Mouse (Mus musculus): ENCODE measurements around the gene Epc2. TPM values are rescaled to one million over a fixed set of nuclear protein-coding genes. Genes with fewer than 3 reads are reported as not detected.
A peak's percentile ranks its signal among the peaks of the same experiment; 100 is the strongest.

The Epc2 gene
- total and polyA plus RNA-seq, 2 experiments from 2014 or later, result 9.2 to 80.4 TPM

- ATAC-seq, result peak; percentile 62
- TF ChIP-seq CTCF (IDR thresholded peaks at IDR 0.05; ENCODE audit: low read depth), result no peak
- H3K36me3 ChIP-seq (ENCODE audit: insufficient read depth), result no peaks in the 10 kb centered on the region
Observed at GRCm38 (mm10) chr2:49600021-49600681, 148.9 kb downstream of the Epc2 start.

More at GRCm38 (mm10) chr2:49600021-49600681, 148.9 kb downstream of the Epc2 start:
- peak; percentile 18 for DNase-seq
- no peak overlapping the region for H3K4me3 ChIP-seq (ENCODE audit: low read depth, low read length)
- H3K27me3 ChIP-seq (ENCODE audit: insufficient read depth, low read length), result no peaks in the 10 kb centered on the region
- no peak overlapping the region for H3K9ac ChIP-seq
- WGBS, result 27% methylated on average over 7 of the region's 7 CpGs
- no peak overlapping the region for H3K4me2 ChIP-seq (ENCODE audit: low read depth)
- no peaks in the 10 kb centered on the region for H3K9me3 ChIP-seq (ENCODE audit: low read length)
- H3K4me1 ChIP-seq (ENCODE audit: insufficient read depth), result no peaks in the 10 kb centered on the region
- no peak overlapping the region for H3K27ac ChIP-seq (ENCODE audit: low read depth, low read length)

Other genes starting within 250 kb of the Epc2 start
- gene Kif5c, start 167.8 kb downstream of the Epc2 start, total RNA-seq (2014; rRNA removed), result 349 and 408 TPM in 2 replicates
- gene Kif5c, start 167.8 kb downstream of the Epc2 start, polyA plus RNA-seq (2015; fragmentation: Nextera tagmentation; extraction: Ambion mirVana), result 112 and 163 TPM in 2 replicates